Mouse (Mus musculus) cortical plate, adult 2 months (tissue): ENCODE data around the gene Bbs12.

Experiments
- CTCF ChIP-seq: fragments of 200-500 bp; IDR thresholded peaks from 2 replicates; pipeline ENCODE4 v1.5.1; 2011; ENCODE audit warnings: mild to moderate bottlenecking, control low read depth, low read length; ENCODE audit not compliant: insufficient read depth; ENCODE audit errors: extremely low read depth
- POLR2A ChIP-seq: fragments of 200-500 bp; IDR thresholded peaks from 2 replicates; pipeline ENCODE4 v1.6.1; 2011; ENCODE audit warnings: mild to moderate bottlenecking, low read length, control low read depth; ENCODE audit not compliant: insufficient read depth; ENCODE audit errors: extremely low read depth

GRCm38 (mm10) chr3:37326627-37327026 is 14.3 kb downstream of the Bbs12 start:
- TF ChIP-seq CTCF: no peak
- no peak for TF ChIP-seq POLR2A
